Mouse (Mus musculus) right cerebral cortex, adult 2 months (tissue): ENCODE measurements around the gene Tex46.
A peak's percentile ranks its signal among the peaks of the same experiment; 100 is the strongest.

Experiments used
- DNase-seq, 2 experiments: peaks; one replicate each; pipeline ENCODE4 v3.0.0; 2021 to 2022; ENCODE audit warnings: low spot score in 2 of 2

Gene Tex46

DNA sequence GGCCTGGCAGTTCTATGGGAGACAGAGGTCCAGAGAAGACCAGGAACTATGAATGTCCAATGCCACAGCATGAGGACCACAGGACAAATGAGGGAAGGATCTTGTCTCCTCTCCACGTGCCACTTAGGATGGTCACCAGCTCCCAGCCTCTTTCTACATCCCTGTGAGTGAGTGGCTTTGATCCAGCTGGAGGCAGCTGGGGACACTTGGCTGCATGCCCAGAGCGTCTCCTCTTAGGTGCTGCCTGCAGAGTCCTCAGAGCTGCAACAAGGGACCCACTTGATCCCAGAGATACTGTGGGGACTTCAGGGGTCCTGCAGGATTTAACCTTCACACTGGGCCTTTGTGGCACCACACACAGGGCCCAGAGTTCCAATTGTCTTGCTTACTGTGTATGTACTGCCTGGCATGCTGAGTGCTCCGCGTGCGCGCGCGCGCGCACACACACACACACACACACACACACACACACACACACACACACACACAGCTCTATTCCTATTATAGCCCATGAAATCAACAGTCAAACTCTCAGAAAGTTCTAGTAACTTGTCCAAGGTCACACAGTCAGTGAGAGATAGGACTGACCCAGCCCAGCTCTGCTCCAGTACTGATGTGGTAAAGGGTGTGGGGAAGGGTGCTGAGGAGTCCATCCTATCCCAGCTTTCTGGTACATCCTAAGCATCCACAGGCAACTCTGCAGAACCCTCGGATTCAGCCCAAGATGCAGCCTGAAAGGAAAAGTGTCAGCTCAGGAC, 21.2 kb downstream of the Tex46 start:
- DNase-seq, result no peak

DNA sequence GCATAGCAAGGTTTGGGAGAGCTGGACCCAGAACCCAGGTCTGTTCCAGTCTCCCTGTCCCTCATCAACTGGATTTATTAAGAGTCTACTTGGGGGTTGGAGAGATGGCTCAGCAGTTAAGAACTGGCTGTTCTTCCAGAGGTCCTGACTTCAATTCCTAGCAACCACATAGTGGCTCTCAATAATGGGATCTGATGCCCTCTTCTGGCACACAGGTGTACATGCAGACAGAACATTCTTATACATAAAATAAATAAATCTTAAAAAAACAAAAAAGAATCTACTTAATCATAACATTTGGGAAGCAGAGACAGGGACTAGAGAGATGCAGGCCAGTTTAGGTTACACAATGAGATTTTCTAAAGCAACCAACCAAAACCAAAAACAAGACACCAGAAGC, 25.8 kb downstream of the Tex46 start:
- no peak for DNase-seq

- DNase-seq, result no peak
Measured at GRCm38 (mm10) chr4:136636511-136636910, 26.3 kb downstream of the Tex46 start.

- DNase-seq, result no peak
Measured at GRCm38 (mm10) chr4:136636983-136637562, 26.8 kb downstream of the Tex46 start.

DNA sequence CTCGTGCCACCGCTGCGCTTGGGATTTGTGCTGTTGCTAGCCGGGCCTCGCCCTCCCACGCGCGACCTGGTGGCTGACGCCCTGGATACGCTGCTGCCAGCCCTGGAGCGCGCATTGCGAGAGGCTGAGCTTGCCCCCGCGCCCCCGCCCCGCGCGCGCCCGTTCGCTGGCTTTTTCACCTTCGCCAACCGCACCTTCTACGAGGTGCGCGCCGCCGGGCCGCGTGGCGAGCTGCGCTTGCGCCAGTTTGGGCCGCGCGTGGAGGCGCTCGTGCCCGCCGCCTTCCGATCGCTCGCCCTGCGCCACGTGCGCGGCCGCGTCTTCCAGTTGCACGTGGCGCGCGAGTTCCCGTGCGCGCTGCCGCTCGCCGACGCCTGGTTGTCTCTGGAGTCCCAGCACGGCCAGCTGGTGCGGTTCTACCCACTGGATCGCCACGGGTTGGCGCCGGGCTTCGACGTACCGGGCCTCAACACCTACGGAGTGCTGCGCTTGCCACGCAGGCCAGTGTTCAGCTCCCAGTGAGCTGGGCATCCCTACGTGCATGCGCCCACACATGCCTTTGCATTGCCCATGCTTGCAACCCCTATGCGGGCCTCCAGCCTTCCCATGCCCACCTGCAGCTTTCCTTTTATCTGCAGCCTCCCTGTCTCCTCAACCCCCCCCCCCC, 27.5 kb downstream of the Tex46 start:
- DNase-seq, result peak; percentile 70 to 79

DNA sequence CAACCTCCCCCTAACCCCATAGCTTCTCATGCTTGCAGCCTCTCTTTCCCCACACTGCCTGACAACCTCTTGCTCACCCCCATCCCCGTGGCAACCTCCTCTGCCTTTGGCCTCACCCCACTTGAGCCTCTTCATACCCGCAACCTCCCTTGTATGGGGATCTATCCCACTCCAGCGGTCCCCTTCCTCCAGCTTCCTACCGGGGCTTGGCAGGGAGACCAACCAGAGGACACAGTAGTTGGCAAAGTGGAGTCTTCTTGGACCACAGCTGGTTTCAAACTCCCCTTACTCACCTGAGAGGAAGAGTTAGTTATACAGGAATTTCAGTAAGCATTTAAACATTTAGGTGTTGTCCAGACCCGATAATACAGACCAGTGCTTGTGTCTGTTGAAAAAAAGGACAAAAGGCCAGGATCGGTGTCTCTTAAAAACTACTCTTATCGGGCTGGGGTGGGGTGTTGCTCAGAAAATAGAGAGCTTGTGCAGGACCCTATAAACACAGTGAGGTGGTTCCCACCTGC, 28.1 kb downstream of the Tex46 start:
- DNase-seq, result no peak

GRCm38 (mm10) chr4:136638890-136639289, 28.7 kb downstream of the Tex46 start:
- DNase-seq, result no peak

DNA sequence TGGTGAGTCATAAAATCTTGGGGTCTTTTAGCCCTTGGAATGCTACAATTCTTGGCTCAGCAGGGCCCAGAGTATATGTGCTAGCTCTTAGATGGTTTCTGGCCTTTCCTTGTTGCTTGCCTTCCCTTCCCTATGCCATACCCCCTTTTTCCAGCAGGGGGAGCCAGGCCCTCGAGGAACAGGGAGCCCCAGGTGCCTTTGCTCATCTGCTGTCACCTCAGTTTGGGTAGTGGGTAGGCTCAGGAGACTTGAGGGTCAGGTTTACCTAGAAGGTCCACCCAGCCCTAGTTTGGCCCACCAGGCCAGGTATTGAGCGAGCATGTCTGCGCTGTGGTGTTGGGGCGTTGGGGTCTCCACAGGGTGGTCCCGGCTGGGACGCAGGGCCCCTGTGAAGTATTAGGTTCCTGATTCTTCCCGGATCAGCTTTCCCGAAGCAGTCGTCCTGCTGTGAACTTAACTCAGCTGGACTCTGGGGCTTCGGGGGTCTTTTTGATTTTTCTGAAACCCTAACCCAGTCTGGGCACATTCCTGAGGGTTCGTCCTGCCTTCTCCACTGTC, 38.8 kb downstream of the Tex46 start:
- peak; percentile 89 to 93 for DNase-seq

DNA sequence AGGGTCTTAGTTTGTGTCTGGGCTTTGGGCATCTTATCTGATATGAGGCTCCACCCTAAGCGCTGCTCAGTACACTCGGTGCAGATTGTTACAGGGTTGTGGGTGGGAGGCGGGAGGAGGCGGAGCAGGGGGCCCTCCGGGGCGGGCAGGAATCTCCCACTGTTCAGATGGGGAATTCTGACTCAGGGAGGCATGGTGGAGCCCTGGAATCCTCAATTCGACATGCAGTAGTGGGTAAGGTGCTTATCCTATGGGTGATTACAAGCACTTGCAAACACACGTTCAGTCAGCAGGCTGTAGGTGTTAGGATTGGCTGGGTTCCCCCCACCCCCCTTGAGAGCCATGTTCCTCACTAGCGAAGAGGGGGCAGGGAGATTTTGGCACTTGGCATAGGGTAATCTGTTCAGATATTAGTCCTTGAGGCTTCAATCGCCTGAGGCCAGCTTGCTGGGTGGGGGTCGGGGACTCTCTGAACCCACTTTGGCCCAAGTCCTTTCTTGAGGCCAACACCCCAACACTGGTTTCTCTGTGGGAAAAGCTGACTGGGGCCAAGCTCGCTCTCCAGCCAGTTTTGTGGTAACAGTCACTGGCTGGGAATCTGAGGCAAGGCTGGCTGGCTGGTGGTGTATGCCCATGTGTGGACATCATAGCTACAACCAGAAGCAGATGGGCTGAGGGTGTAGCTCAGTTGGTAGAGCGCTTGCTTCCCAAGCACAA, 39.4 kb downstream of the Tex46 start:
- DNase-seq, result peak in 1 of 2 experiments; percentile 28

DNA sequence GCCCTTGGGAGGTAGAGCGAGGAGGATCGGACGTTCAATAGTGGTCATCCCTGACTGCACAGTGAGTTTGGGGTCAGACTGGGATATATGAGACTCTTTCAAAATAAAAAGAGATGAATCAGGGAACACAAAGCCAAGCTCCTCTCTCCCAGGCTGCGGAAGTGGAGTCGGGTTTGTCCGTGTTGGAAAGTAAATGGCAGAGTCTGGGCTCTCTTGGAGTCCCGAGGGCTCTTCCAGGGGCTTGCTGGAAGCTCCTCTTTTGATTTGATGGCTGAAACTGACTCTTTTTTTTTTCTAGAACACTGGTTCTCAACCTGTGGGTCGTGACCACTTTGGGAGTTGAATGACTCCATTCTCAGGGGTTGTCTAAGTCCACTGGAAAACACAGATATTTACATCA, 40.0 kb downstream of the Tex46 start:
- DNase-seq, result no peak

- peak in 1 of 2 experiments; percentile 4 for DNase-seq
Measured at GRCm38 (mm10) chr4:136651357-136651811, 41.1 kb downstream of the Tex46 start.

GRCm38 (mm10) chr4:136651882-136652527, 41.8 kb downstream of the Tex46 start:
- DNase-seq, result peak in 1 of 2 experiments; percentile 33

DNA sequence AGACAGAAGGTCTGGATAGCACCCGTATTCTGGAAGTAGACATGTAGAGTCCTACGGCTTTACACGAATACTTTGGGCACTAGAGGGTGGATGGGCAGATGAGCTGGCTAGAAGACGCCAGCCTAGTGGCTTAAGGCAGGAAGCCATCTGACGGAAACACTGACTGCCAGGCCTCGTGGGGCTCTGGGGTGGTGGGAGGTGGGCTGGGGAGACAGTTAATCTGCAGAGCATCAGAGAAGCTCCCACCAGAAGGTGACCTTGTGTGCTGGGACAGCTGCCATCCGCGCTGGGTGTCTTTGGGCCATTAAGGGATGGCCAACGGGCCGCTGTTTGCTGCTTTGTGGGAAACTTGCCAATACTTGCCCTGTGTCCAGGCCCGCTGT, 42.3 kb downstream of the Tex46 start:
- DNase-seq, result no peak

DNA sequence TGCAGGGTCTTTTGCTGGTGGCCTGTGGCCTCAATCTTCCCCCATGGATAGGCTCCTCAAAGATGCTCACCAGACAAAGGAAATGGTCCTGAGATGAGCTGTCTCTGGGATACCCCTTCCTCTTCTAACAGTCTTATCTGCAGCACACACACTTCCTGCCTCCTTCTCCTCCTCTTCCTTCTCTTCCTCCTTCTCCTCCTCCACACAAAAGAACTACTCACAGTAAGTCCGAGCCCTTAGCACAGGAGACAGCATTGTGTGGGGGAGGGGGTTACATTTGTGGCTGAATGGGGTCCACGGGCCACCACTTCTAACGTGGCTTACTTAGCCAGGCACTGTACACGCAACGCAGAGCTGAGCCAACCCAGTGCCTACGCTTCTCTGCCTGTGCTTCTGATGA, 42.8 kb downstream of the Tex46 start:
- no peak for DNase-seq

- DNase-seq, result no peak
Measured at GRCm38 (mm10) chr4:136653692-136654234, 43.5 kb downstream of the Tex46 start.

DNA sequence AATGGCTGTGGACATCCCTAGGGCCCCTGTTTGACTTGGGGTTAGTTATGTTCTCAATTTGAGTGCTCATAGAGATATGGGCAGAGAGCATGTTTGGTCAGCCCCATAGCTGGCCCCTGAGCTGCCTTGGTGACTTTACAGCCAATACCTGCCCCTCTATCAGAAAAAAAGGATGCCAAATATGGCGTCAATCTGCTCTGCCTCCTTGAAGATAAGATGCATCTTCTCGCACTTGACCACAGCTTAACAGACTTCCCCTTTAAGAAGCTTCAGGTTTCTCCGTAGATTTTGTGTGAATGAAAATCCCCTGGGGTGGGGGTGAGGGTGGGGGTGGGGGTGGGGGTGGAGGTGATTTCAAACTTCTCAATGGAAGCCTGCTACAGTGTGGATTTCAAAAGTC, 47.7 kb downstream of the Tex46 start:
- DNase-seq, result no peak
